Mouse (Mus musculus): ENCODE measurements at regions not wholly inside any gene's neighbourhood (a gene's known extent, or its start where the extent isn't known, plus 50 kb on each side); places are given as distances from the start of the nearest gene placed in this dataset.

- no peak for DNase-seq
Measured at GRCm38 (mm10) chr5:45923907-45924594, 66.6 kb upstream of the Lcorl start.

Measured in kidney, adult 18-20 months (tissue).